Mouse (Mus musculus): ENCODE data around the gene Trim37. TPM values are rescaled to one million over a fixed set of nuclear protein-coding genes. Genes with fewer than 3 reads are reported as not detected.

Gene Trim37
- total RNA-seq (2015; ENCODE audit: low replicate concordance) (12.7 and 19.0 TPM in 2 replicates), total RNA-seq (2017; ENCODE audit: low replicate concordance) (28.4 and 36.2 TPM in 2 replicates)

GRCm38 (mm10) chr11:87126824-87127816 lies at the start of gene Trim37:
Gene Trim37 (plus strand): TSS chr11:87127077.
- peak; percentile 91 for ATAC-seq (replicated peaks; ENCODE audit: low FRiP score, poor library complexity, severe bottlenecking)

GRCm38 (mm10) chr11:87083712-87084111 lies 43.2 kb upstream of the Trim37 start:
- no peak for ATAC-seq (replicated peaks; ENCODE audit: low FRiP score, poor library complexity, severe bottlenecking)

- no peak for ATAC-seq (replicated peaks; ENCODE audit: low FRiP score, poor library complexity, severe bottlenecking)
Measured at GRCm38 (mm10) chr11:87085461-87085860, 41.4 kb upstream of the Trim37 start.

GRCm38 (mm10) chr11:87086290-87086984 lies 40.4 kb upstream of the Trim37 start, which contains the start of gene Smg8:
Gene Smg8 (minus strand): TSS chr11:87086774.
- ATAC-seq (replicated peaks; ENCODE audit: low FRiP score, poor library complexity, severe bottlenecking), result peak; percentile 88

GRCm38 (mm10) chr11:87087142-87087541 lies 39.7 kb upstream of the Trim37 start:
- ATAC-seq (replicated peaks; ENCODE audit: low FRiP score, poor library complexity, severe bottlenecking), result no peak

- ATAC-seq (replicated peaks; ENCODE audit: low FRiP score, poor library complexity, severe bottlenecking), result no peak
Measured at GRCm38 (mm10) chr11:87108409-87108754, 18.5 kb upstream of the Trim37 start, which contains the start of gene Prr11. Gene Prr11 (minus strand): TSS chr11:87108708.

- peak; percentile 94 for ATAC-seq (replicated peaks; ENCODE audit: low FRiP score, poor library complexity, severe bottlenecking)
Measured at GRCm38 (mm10) chr11:87108755-87109518, 17.9 kb upstream of the Trim37 start, which contains the start of gene Ska2. Gene Ska2 (plus strand): TSS chr11:87109234.

GRCm38 (mm10) chr11:87109519-87110171 lies 17.2 kb upstream of the Trim37 start:
- 0 out of 2 replicates have a peak, but pooled peaks have one; percentile 8 for ATAC-seq (replicated peaks; ENCODE audit: low FRiP score, poor library complexity, severe bottlenecking)

- no peak for ATAC-seq (replicated peaks; ENCODE audit: low FRiP score, poor library complexity, severe bottlenecking)
Measured at GRCm38 (mm10) chr11:87110172-87110909, 16.5 kb upstream of the Trim37 start.

GRCm38 (mm10) chr11:87121864-87122263 lies 5.0 kb upstream of the Trim37 start:
- no peak for ATAC-seq (replicated peaks; ENCODE audit: low FRiP score, poor library complexity, severe bottlenecking)

GRCm38 (mm10) chr11:87125562-87125961 lies 1.3 kb upstream of the Trim37 start:
- no peak for ATAC-seq (replicated peaks; ENCODE audit: low FRiP score, poor library complexity, severe bottlenecking)

GRCm38 (mm10) chr11:87126281-87126823 lies 525 bp upstream of the Trim37 start:
- no peak for ATAC-seq (replicated peaks; ENCODE audit: low FRiP score, poor library complexity, severe bottlenecking)

GRCm38 (mm10) chr11:87136233-87136632 lies 9.4 kb downstream of the Trim37 start:
- no peak for ATAC-seq (replicated peaks; ENCODE audit: low FRiP score, poor library complexity, severe bottlenecking)

- no peak for ATAC-seq (replicated peaks; ENCODE audit: low FRiP score, poor library complexity, severe bottlenecking)
Measured at GRCm38 (mm10) chr11:87158012-87158411, 31.1 kb downstream of the Trim37 start.

- no peak for ATAC-seq (replicated peaks; ENCODE audit: low FRiP score, poor library complexity, severe bottlenecking)
Measured at GRCm38 (mm10) chr11:87162687-87163086, 35.8 kb downstream of the Trim37 start.

- no peak for ATAC-seq (replicated peaks; ENCODE audit: low FRiP score, poor library complexity, severe bottlenecking)
Measured at GRCm38 (mm10) chr11:87163751-87164150, 36.9 kb downstream of the Trim37 start.

- ATAC-seq (replicated peaks; ENCODE audit: low FRiP score, poor library complexity, severe bottlenecking), result no peak
Measured at GRCm38 (mm10) chr11:87173625-87174024, 46.7 kb downstream of the Trim37 start.

GRCm38 (mm10) chr11:87175031-87175430 lies 48.2 kb downstream of the Trim37 start:
- ATAC-seq (replicated peaks; ENCODE audit: low FRiP score, poor library complexity, severe bottlenecking), result no peak

Measured in erythroblast, adult 5-6 weeks (primary cell).